Mouse (Mus musculus) lung, embryonic 16.5 days (tissue): ENCODE results near the gene Ldlr. TPM values are rescaled to one million over a fixed set of nuclear protein-coding genes. Genes with fewer than 3 reads are reported as not detected.

Source experiments
- ATAC-seq: fragments of 200-750 bp; cut with Nextera tagmentation; 2 replicates; pipeline ENCODE4 v1.8.0; 2017; ENCODE audit warnings: low read depth, mild to moderate bottlenecking, moderate library complexity
- H3K27ac ChIP-seq: fragments of 300-500 bp; sonication (generic); 2 replicates; pipeline ENCODE4 v1.5.1; 2014; ENCODE audit warnings: mild to moderate bottlenecking, control low read depth, low read length
- H3K27me3 ChIP-seq: fragments of 300-500 bp; sonication (generic); 2 replicates; pipeline ENCODE4 v1.6.1; 2014; ENCODE audit warnings: low read depth, low read length, mixed read lengths; ENCODE audit not compliant: control insufficient read depth, insufficient read depth
- H3K36me3 ChIP-seq: fragments of 300-500 bp; sonication (generic); 2 replicates; pipeline ENCODE4 v1.6.1; 2014; ENCODE audit warnings: low read length; ENCODE audit not compliant: control insufficient read depth, insufficient read depth
- H3K4me1 ChIP-seq: fragments of 300-500 bp; sonication (generic); replicated peaks from 2 replicates; pipeline ENCODE4 v1.6.1; 2014; ENCODE audit warnings: low read length, mixed read lengths; ENCODE audit not compliant: control insufficient read depth, insufficient read depth
- H3K4me2 ChIP-seq: fragments of 300-500 bp; sonication (generic); 2 replicates; pipeline ENCODE4 v1.6.1; 2014; ENCODE audit warnings: low read depth, low read length, control low read depth
- H3K4me3 ChIP-seq: fragments of 300-500 bp; sonication (generic); 2 replicates; pipeline ENCODE4 v1.5.1; 2014; ENCODE audit warnings: mild to moderate bottlenecking, low read length, control low read depth
- H3K9ac ChIP-seq: fragments of 300-500 bp; sonication (generic); 2 replicates; pipeline ENCODE4 v1.6.1; 2014; ENCODE audit warnings: low read length, control low read depth
- H3K9me3 ChIP-seq: fragments of 300-500 bp; sonication (generic); 2 replicates; pipeline ENCODE4 v1.6.1; 2016; ENCODE audit warnings: low read length; ENCODE audit not compliant: control insufficient read depth
- WGBS: fragments of 180-500 bp; shearing (Covaris S2); extraction: QIAGEN DNeasy Blood & Tissue Kit; methylation state at CpG from one replicate; pipeline ENCODE4 v1.1.7; 2014; 5-methylcytosine and 5-hydroxymethylcytosine counted together
- polyA plus RNA-seq: library from polyadenylated mRNA; unstranded; fragments of >200 nt; fragmentation: Nextera tagmentation; extraction: Ambion mirVana; gene quantifications from 2 replicates; pipeline ENCODE4 v1.2.1, GENCODE M21; 2015

Gene Ldlr
- 33.4 and 36.0 TPM in 2 replicates for polyA plus RNA-seq

- Histone ChIP-seq H3K27me3 (no peaks in the 10 kb centered on the region), H3K36me3 (no peaks in the 10 kb centered on the region), H3K9ac (peak within 1 kb of the TSS; percentile 80), H3K27ac (peak within 1 kb of the TSS; percentile 97), H3K9me3 (no peaks in the 10 kb centered on the region), H3K4me1 (peaks cover 23% of the 10 kb centered on the region), H3K4me2 (peak within 1 kb of the TSS; percentile 65), H3K4me3 (peak within 1 kb of the TSS; percentile 78)
- under 1% methylated on average over 47 of the region's 47 CpGs for WGBS
- ATAC-seq = peak; percentile 91
These were observed at the start of gene Ldlr for GRCm38 (mm10) chr9:21723377-21724146. TSS of gene Ldlr (plus strand) at chr9:21723483.

GRCm38 (mm10) chr9:21677706-21678105, 45.6 kb upstream of the Ldlr start:
- Histone ChIP-seq H3K4me2 (no peak overlapping the region), H3K4me1 (no peaks in the 10 kb centered on the region), H3K27me3 (no peaks in the 10 kb centered on the region), H3K4me3 (no peak overlapping the region), H3K36me3 (peaks cover 64% of the 10 kb centered on the region), H3K9me3 (no peaks in the 10 kb centered on the region), H3K9ac (no peak overlapping the region), H3K27ac (no peak overlapping the region)
- WGBS = 90% methylated on average over 17 of the region's 17 CpGs
- no peak for ATAC-seq

- Histone ChIP-seq H3K4me2 (no peak overlapping the region), H3K36me3 (peaks cover 64% of the 10 kb centered on the region), H3K4me1 (no peaks in the 10 kb centered on the region), H3K9ac (no peak overlapping the region), H3K9me3 (no peaks in the 10 kb centered on the region), H3K4me3 (no peak overlapping the region), H3K27me3 (no peaks in the 10 kb centered on the region), H3K27ac (no peak overlapping the region)
- no peak for ATAC-seq
- WGBS = 86% methylated on average over 4 of the region's 4 CpGs
These were observed 42.8 kb upstream of the Ldlr start for GRCm38 (mm10) chr9:21680448-21680847.

GRCm38 (mm10) chr9:21682827-21683226, 40.5 kb upstream of the Ldlr start:
- no peak overlapping the region for H3K9ac ChIP-seq
- WGBS = 80% methylated on average over 4 of the region's 4 CpGs
- no peak overlapping the region for H3K4me2 ChIP-seq
- H3K4me3 ChIP-seq = no peak overlapping the region
- H3K9me3 ChIP-seq = no peaks in the 10 kb centered on the region
- no peak for ATAC-seq
- no peaks in the 10 kb centered on the region for H3K4me1 ChIP-seq
- H3K27me3 ChIP-seq = no peaks in the 10 kb centered on the region
- peaks cover 58% of the 10 kb centered on the region for H3K36me3 ChIP-seq
- H3K27ac ChIP-seq = no peak overlapping the region

- Histone ChIP-seq H3K27ac (no peak overlapping the region), H3K27me3 (no peaks in the 10 kb centered on the region), H3K4me2 (no peak overlapping the region), H3K4me1 (no peaks in the 10 kb centered on the region), H3K9me3 (no peaks in the 10 kb centered on the region), H3K36me3 (peaks cover 49% of the 10 kb centered on the region), H3K4me3 (no peak overlapping the region), H3K9ac (no peak overlapping the region)
- ATAC-seq = no peak
- 79% methylated on average over 3 of the region's 3 CpGs for WGBS
These were observed 39.4 kb upstream of the Ldlr start for GRCm38 (mm10) chr9:21683897-21684296.

- no peaks in the 10 kb centered on the region for H3K4me1 ChIP-seq
- 83% methylated on average over 7 of the region's 7 CpGs for WGBS
- H3K27me3 ChIP-seq = no peaks in the 10 kb centered on the region
- no peaks in the 10 kb centered on the region for H3K9me3 ChIP-seq
- no peak overlapping the region for H3K4me3 ChIP-seq
- no peak for ATAC-seq
- H3K27ac ChIP-seq = no peak overlapping the region
- no peak overlapping the region for H3K9ac ChIP-seq
- H3K4me2 ChIP-seq = no peak overlapping the region
- H3K36me3 ChIP-seq = peaks cover 36% of the 10 kb centered on the region
These were observed 34.7 kb upstream of the Ldlr start for GRCm38 (mm10) chr9:21688554-21688953.

- no peaks in the 10 kb centered on the region for H3K9me3 ChIP-seq
- H3K4me2 ChIP-seq = no peak overlapping the region
- H3K4me1 ChIP-seq = no peaks in the 10 kb centered on the region
- no peaks in the 10 kb centered on the region for H3K27me3 ChIP-seq
- peaks cover 30% of the 10 kb centered on the region for H3K36me3 ChIP-seq
- ATAC-seq = no peak
- 79% methylated on average over 3 of the region's 3 CpGs for WGBS
- no peak overlapping the region for H3K4me3 ChIP-seq
- no peak overlapping the region for H3K9ac ChIP-seq
- no peak overlapping the region for H3K27ac ChIP-seq
These were observed 33.3 kb upstream of the Ldlr start for GRCm38 (mm10) chr9:21690031-21690430.

GRCm38 (mm10) chr9:21691862-21692261, 31.4 kb upstream of the Ldlr start:
- H3K27me3 ChIP-seq = no peaks in the 10 kb centered on the region
- H3K4me1 ChIP-seq = no peaks in the 10 kb centered on the region
- H3K4me2 ChIP-seq = no peak overlapping the region
- H3K9me3 ChIP-seq = no peaks in the 10 kb centered on the region
- H3K36me3 ChIP-seq = peaks cover 28% of the 10 kb centered on the region
- no peak overlapping the region for H3K9ac ChIP-seq
- WGBS = 44% methylated on average over 2 of the region's 2 CpGs
- H3K27ac ChIP-seq = no peak overlapping the region
- no peak overlapping the region for H3K4me3 ChIP-seq
- ATAC-seq = no peak

GRCm38 (mm10) chr9:21692491-21692890, 30.8 kb upstream of the Ldlr start:
- no peaks in the 10 kb centered on the region for H3K9me3 ChIP-seq
- H3K4me2 ChIP-seq = no peak overlapping the region
- WGBS = 92% methylated on average over 4 of the region's 4 CpGs
- no peak overlapping the region for H3K27ac ChIP-seq
- ATAC-seq = no peak
- H3K27me3 ChIP-seq = no peaks in the 10 kb centered on the region
- H3K36me3 ChIP-seq = peaks cover 28% of the 10 kb centered on the region
- H3K4me1 ChIP-seq = no peaks in the 10 kb centered on the region
- H3K9ac ChIP-seq = no peak overlapping the region
- H3K4me3 ChIP-seq = no peak overlapping the region
